Mouse (Mus musculus) neural tube, embryonic 12.5 days (tissue): ENCODE data around the gene L1td1. TPM values are rescaled to one million over a fixed set of nuclear protein-coding genes. Genes with fewer than 3 reads are reported as not detected.

Experiments
- polyA plus RNA-seq: library from polyadenylated mRNA; unstranded; fragments of >200 nt; fragmentation: Nextera tagmentation; extraction: Ambion mirVana; gene quantifications from 2 replicates; pipeline ENCODE4 v1.2.1, GENCODE M21; 2016

Gene L1td1
- polyA plus RNA-seq, 1 experiment from 2014 or later = not detected

Other genes starting within 250 kb of the L1td1 start
- 0.53 and 0.54 TPM in 2 replicates for gene Kank4, start 90.8 kb downstream of the L1td1 start, polyA plus RNA-seq
- gene I0C0044D17Rik, start 97.1 kb downstream of the L1td1 start, polyA plus RNA-seq = not detected in 2 replicates
- 76.8 and 83.2 TPM in 2 replicates for gene Usp1, start 197.1 kb downstream of the L1td1 start, polyA plus RNA-seq